Comparison of ENCODE assay signal across 8 mouse cellular contexts in genomic region chr13:95889981-95890545, GRCm38 (mm10). TPM values are rescaled to one million over a fixed set of nuclear protein-coding genes. Genes with fewer than 3 reads are reported as not detected.
DNase-seq lines count a peak whose midpoint lies in the region; ATAC-seq lines count a peak whose summit lies in the region.

No protein-coding gene starts in this region.

- no peak for ATAC-seq in erythroblast, adult 5-6 weeks (replicated peaks; ENCODE audit: low FRiP score, poor library complexity, severe bottlenecking)
- ATAC-seq in embryonic facial prominence, embryonic 13.5 days (ENCODE audit: insufficient number of reproducible peaks, insufficient read depth, low FRiP score, low TSS enrichment, low read depth) = no peak
- ATAC-seq in intestine, embryonic 16.5 days = no peak
- ATAC-seq in midbrain, embryonic 14.5 days (ENCODE audit: low FRiP score, low TSS enrichment) = no peak

- peak overlapping the region; percentile 62 for H3K27ac ChIP-seq in embryonic facial prominence, embryonic 13.5 days
- peak overlapping the region; percentile 25 for H3K27ac ChIP-seq in intestine, embryonic 16.5 days (ENCODE audit: low read length)
- no peak overlapping the region for H3K27ac ChIP-seq in midbrain, embryonic 14.5 days (replicated peaks; ENCODE audit: low read depth, low read length)

- no peak overlapping the region for H3K9ac ChIP-seq in embryonic facial prominence, embryonic 13.5 days
- H3K9ac ChIP-seq in intestine, embryonic 16.5 days (ENCODE audit: low read depth, low read length) = no peak overlapping the region; the same call in 1 of the 2 replicates
- H3K9ac ChIP-seq in midbrain, embryonic 14.5 days (replicated peaks; ENCODE audit: low read length) = no peak overlapping the region

- DNase-seq in ES-CJ7 (ENCODE audit: low read depth, low spot score) = peak; percentile 14
- peak; percentile 40 for DNase-seq in midbrain, embryonic 14.5 days
- DNase-seq in ovary, postnatal 10 days (ENCODE audit: low spot score) = no peak
- DNase-seq in B cell, adult 2 months = no peak

- peaks cover 31% of the 10 kb centered on the region for H3K4me1 ChIP-seq in erythroblast, embryonic 14.5 days (ENCODE audit: control insufficient read depth)
- H3K4me1 ChIP-seq in embryonic facial prominence, embryonic 13.5 days = peaks cover 13% of the 10 kb centered on the region
- peaks cover 6% of the 10 kb centered on the region; the same call in 1 of the 2 replicates for H3K4me1 ChIP-seq in intestine, embryonic 16.5 days (ENCODE audit: control insufficient read depth, insufficient read depth, low read length)
- peaks cover 17% of the 10 kb centered on the region for H3K4me1 ChIP-seq in midbrain, embryonic 14.5 days (ENCODE audit: control insufficient read depth, insufficient read depth, low read length)

- peak overlapping the region; percentile 97 for H3K4me2 ChIP-seq in embryonic facial prominence, embryonic 13.5 days
- peak overlapping the region; percentile 93 for H3K4me2 ChIP-seq in intestine, embryonic 16.5 days (ENCODE audit: low read depth, low read length)
- H3K4me2 ChIP-seq in midbrain, embryonic 14.5 days (ENCODE audit: low read length) = peak overlapping the region; percentile 95

- peak overlapping the region; percentile 6 for H3K4me3 ChIP-seq in erythroblast, embryonic 14.5 days (replicated peaks)
- peak overlapping the region; percentile 78 for H3K4me3 ChIP-seq in embryonic facial prominence, embryonic 13.5 days
- H3K4me3 ChIP-seq in intestine, embryonic 16.5 days (ENCODE audit: low read length) = peak overlapping the region; percentile 95
- H3K4me3 ChIP-seq in midbrain, embryonic 14.5 days (replicated peaks; ENCODE audit: low read depth, low read length) = peak overlapping the region; percentile 65; the same call in 1 of the 2 replicates

- peaks cover 22% of the 10 kb centered on the region for H3K27me3 ChIP-seq in erythroblast, embryonic 14.5 days (ENCODE audit: control insufficient read depth)
- 0 out of 2 replicates have a peak, but pooled peaks cover 2% of the 10 kb centered on the region for H3K27me3 ChIP-seq in embryonic facial prominence, embryonic 13.5 days
- H3K27me3 ChIP-seq in intestine, embryonic 16.5 days (replicated peaks; ENCODE audit: control insufficient read depth, insufficient read depth, low read length) = no peaks in the 10 kb centered on the region
- H3K27me3 ChIP-seq in midbrain, embryonic 14.5 days (ENCODE audit: control insufficient read depth, insufficient read depth, low read length) = no peaks in the 10 kb centered on the region

- H3K9me3 ChIP-seq in erythroblast, embryonic 14.5 days (ENCODE audit: control insufficient read depth, low read length) = no peaks in the 10 kb centered on the region
- no peaks in the 10 kb centered on the region for H3K9me3 ChIP-seq in embryonic facial prominence, embryonic 13.5 days
- H3K9me3 ChIP-seq in intestine, embryonic 16.5 days (ENCODE audit: control insufficient read depth, low read length) = no peaks in the 10 kb centered on the region
- no peaks in the 10 kb centered on the region for H3K9me3 ChIP-seq in midbrain, embryonic 14.5 days (ENCODE audit: control insufficient read depth, low read length)

- 14% methylated on average over 8 of the region's 8 CpGs for WGBS in embryonic facial prominence, embryonic 13.5 days
- whole genome bisulfite sequencing in intestine, embryonic 16.5 days = 30% methylated on average over 8 of the region's 8 CpGs
- 20% methylated on average over 8 of the region's 8 CpGs for WGBS in midbrain, embryonic 14.5 days

- no peaks in the 10 kb centered on the region; the same call in 1 of the 2 replicates for H3K36me3 ChIP-seq in erythroblast, embryonic 14.5 days (ENCODE audit: control insufficient read depth)
- H3K36me3 ChIP-seq in embryonic facial prominence, embryonic 13.5 days = no peaks in the 10 kb centered on the region
- H3K36me3 ChIP-seq in intestine, embryonic 16.5 days (ENCODE audit: control insufficient read depth, insufficient read depth, low read length) = no peaks in the 10 kb centered on the region
- H3K36me3 ChIP-seq in midbrain, embryonic 14.5 days (ENCODE audit: control insufficient read depth, insufficient read depth, low read length) = no peaks in the 10 kb centered on the region

RNA-seq across cellular contexts. Expression of gene Iqgap2, which starts 1.7 kb away (rescaled TPM):
- 0.16 and 0.17 TPM in 2 replicates for polyA plus RNA-seq in erythroblast, embryonic 14.5 days (2012)
- 16.9 and 22.2 TPM in 2 replicates for total RNA-seq in erythroblast, adult 5-6 weeks (2015; ENCODE audit: low replicate concordance)
- total RNA-seq in erythroblast, adult 5-6 weeks (2017; ENCODE audit: low replicate concordance) = 36.8 and 41.5 TPM in 2 replicates
- 15.1 and 16.5 TPM in 2 replicates for polyA plus RNA-seq in embryonic facial prominence, embryonic 13.5 days (2015; fragmentation: Nextera tagmentation; extraction: Ambion mirVana)
- polyA plus RNA-seq in intestine, embryonic 16.5 days (2015; fragmentation: Nextera tagmentation; extraction: Ambion mirVana) = 29.4 and 32.5 TPM in 2 replicates
- polyA plus RNA-seq in midbrain, embryonic 14.5 days (2014; fragmentation: Nextera tagmentation; extraction: Ambion mirVana) = 2.6 and 4.8 TPM in 2 replicates

Comparison
In these comparisons a context has a peak if more than half of its experiments do, and no peak if none do; other contexts are left out.
1. H3K4me3 ChIP-seq: peak in every context shown above with its lines; median percentile 95 in intestine, embryonic 16.5 days; 78 in embryonic facial prominence, embryonic 13.5 days; 65 in midbrain, embryonic 14.5 days; 6 in erythroblast, embryonic 14.5 days.
2. DNase-seq: peak in ES-CJ7 (single experiment) and midbrain, embryonic 14.5 days (single experiment); none in ovary, postnatal 10 days (single experiment) and B cell, adult 2 months (0 of 2).
3. Peak in every context shown above with its lines, with median percentiles within 50 percentile points of each other: H3K4me2 ChIP-seq.